Mouse (Mus musculus) spleen, postnatal 4 days (tissue): ENCODE data around the gene Lgr4.

Experiments
- DNase-seq, 2 experiments: peaks; one replicate each; pipeline ENCODE4 v3.0.0; 2022; ENCODE audit warnings: low spot score in 2 of 2

Lgr4 gene

GRCm38 (mm10) chr2:110017087-110017486 is 99.6 kb downstream of the Lgr4 start:
- no peak for DNase-seq

- DNase-seq, result peak; percentile 91 to 95
These were observed 100.4 kb downstream of the Lgr4 start, which contains the start of gene Ccdc34 for GRCm38 (mm10) chr2:110017616-110018505. Gene Ccdc34, plus strand, starts transcription at chr2:110017817.

- DNase-seq, result no peak
These were observed 102.2 kb downstream of the Lgr4 start for GRCm38 (mm10) chr2:110019656-110020055.

- no peak for DNase-seq
These were observed 103.0 kb downstream of the Lgr4 start for GRCm38 (mm10) chr2:110020430-110020829.

GRCm38 (mm10) chr2:110036265-110036664 is 118.8 kb downstream of the Lgr4 start:
- no peak for DNase-seq

GRCm38 (mm10) chr2:110036665-110037064 is 119.2 kb downstream of the Lgr4 start:
- no peak for DNase-seq

DNA sequence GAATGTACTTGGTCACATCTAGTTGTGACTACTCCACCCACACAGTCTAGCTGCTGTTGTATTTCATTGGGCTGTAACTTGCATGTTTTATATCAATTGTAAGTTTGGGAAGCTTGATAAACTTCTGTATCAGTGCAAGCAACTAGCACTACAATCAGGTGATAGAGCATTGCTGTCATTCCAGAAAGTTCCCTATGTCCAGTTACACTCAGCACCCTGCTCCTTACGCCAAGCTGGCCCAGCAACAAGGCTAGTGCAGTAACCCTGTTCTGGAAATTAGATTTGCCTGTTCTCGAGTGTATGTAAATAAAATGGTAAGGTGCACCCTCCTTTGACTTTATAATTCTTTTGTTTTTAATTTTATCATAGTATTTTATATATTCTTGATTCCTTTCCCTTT is 119.8 kb downstream of the Lgr4 start:
- DNase-seq, result no peak

- no peak for DNase-seq
These were observed 120.9 kb downstream of the Lgr4 start for GRCm38 (mm10) chr2:110038341-110038740.

- no peak for DNase-seq
These were observed 125.7 kb downstream of the Lgr4 start for GRCm38 (mm10) chr2:110042861-110043760.

DNA sequence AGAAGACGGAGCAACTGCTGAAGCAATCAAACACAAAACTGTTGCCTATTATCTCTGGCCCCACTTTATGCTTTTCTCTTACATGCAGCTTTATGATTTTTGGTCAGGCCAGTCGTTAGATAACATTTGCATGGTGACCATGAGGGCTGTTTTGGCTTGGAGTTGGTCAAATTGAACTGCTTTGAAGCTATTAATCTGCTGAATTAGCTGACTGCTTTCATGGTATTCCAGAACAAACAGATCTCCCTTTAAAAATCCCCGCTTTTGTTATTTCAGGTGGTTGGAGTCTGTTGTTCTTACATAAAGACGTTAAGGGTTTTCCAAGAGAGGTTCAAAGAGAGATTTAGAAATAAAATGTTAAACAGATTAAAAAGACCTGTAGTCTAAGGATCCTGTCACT is 141.0 kb downstream of the Lgr4 start:
- DNase-seq, result no peak

DNA sequence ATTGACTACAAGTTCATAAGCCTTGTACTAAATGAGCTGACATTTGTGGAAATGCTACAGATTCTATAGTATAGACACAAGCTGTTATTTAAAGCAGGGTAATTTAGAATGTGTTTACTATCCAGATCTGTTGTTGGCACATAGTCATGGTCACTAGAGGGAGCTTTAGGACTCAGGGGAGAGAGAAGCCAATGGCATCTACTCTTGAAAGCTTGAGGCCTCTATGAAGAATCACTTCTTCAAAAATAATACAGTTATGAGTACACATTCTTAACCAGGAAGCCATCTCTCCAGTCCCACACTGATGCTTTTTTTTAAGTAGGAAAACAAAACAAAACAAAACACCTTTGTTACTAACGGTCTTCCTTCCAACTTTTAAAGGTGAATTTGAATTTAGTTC is 145.7 kb downstream of the Lgr4 start:
- DNase-seq, result no peak
